Mouse (Mus musculus): ENCODE measurements around the gene Gsn. TPM values are rescaled to one million over a fixed set of nuclear protein-coding genes. Genes with fewer than 3 reads are reported as not detected.

Gsn gene
- polyA plus RNA-seq (2016; fragmentation: Nextera tagmentation; extraction: Ambion mirVana), result 9.5 and 19.7 TPM in 2 replicates

- peak; percentile 86 for DNase-seq (ENCODE audit: low spot score)
- Histone ChIP-seq H3K27ac (peak within 1 kb of the TSS; percentile 73), H3K4me1 (peaks cover 28% of the 10 kb centered on the region), H3K36me3 (no peaks in the 10 kb centered on the region), H3K9me3 (replicated peaks) (no peaks in the 10 kb centered on the region), H3K4me3 (peak within 1 kb of the TSS; percentile 62), H3K27me3 (ENCODE audit: low read depth, poor library complexity, severe bottlenecking) (peaks cover 60% of the 10 kb centered on the region)
- WGBS, result 6% methylated on average over 53 of the region's 54 CpGs
Observed at GRCm38 (mm10) chr2:35255885-35256833, at the start of gene Gsn. Gene Gsn (plus strand): TSS chr2:35256380.

GRCm38 (mm10) chr2:35206761-35207160 lies 49.4 kb upstream of the Gsn start:
- Histone ChIP-seq H3K36me3 (no peaks in the 10 kb centered on the region), H3K27me3 (ENCODE audit: low read depth, poor library complexity, severe bottlenecking) (0 out of 2 replicates have a peak, but pooled peaks cover 12% of the 10 kb centered on the region), H3K9me3 (replicated peaks) (no peaks in the 10 kb centered on the region), H3K4me1 (no peaks in the 10 kb centered on the region), H3K4me3 (no peak overlapping the region), H3K27ac (no peak overlapping the region)
- no peak for DNase-seq (ENCODE audit: low spot score)
- WGBS, result 88% methylated on average over 3 of the region's 3 CpGs

DNA sequence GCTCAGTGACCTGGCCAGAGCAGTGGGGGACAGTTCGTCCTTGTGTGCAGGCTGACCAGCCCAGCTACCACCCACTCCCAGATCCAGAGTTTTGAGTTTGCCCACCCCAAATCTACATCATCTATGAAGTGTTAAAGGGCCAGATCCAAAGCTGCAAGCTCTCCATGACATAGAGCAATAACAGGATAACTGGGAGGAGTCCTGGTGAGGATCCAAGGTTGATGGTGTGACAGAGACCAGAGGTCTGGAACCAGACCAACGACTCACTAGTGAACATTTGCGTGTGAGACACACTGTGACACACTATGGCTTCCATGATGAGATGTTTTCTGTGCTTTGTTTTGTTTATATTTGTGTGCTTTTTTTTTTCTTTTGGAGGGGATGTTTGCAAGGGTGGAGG lies 48.1 kb upstream of the Gsn start:
- no peaks in the 10 kb centered on the region for H3K9me3 ChIP-seq (replicated peaks)
- no peak overlapping the region for H3K27ac ChIP-seq
- no peaks in the 10 kb centered on the region for H3K36me3 ChIP-seq
- DNase-seq (ENCODE audit: low spot score), result no peak
- H3K4me1 ChIP-seq, result no peaks in the 10 kb centered on the region
- 83% methylated on average over 3 of the region's 3 CpGs for WGBS
- no peak overlapping the region for H3K4me3 ChIP-seq
- 0 out of 2 replicates have a peak, but pooled peaks cover 13% of the 10 kb centered on the region for H3K27me3 ChIP-seq (ENCODE audit: low read depth, poor library complexity, severe bottlenecking)

DNA sequence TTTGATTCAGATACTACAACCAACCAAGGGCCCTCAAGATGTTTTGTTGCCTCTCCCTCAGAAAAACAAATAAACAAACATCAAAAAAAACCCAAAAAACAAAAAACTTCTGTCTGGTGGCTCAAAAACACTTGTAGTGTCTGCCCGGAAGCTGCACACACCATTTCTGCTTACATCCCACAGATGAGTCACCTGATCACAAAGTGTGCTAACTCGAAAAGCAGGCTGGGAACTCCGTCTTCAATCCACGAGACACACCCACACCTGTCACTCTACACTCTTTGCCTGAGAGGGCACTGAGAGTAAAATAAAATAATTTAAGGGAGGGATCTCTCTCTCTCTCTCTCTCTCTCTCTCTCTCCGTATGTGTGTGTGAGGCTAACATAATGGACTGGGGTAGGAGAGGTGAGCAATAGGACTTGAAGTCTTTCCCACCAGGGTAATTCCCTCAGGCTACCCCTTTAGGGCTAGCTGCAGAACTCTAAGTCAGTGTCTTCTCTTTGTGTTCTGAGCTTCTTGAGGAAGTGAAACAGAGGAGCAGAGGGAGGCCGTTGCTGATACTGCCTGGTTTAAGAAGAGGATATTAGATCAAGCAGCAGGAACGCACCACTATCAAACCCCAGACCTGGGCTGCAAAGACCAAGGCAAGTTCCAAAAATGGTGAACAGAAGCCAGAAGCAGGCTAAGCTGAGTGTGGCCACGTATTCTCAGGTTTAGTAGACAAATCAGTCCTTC lies 47.1 kb upstream of the Gsn start:
- WGBS, result 76% methylated on average over 8 of the region's 8 CpGs
- H3K9me3 ChIP-seq (replicated peaks), result no peaks in the 10 kb centered on the region
- H3K4me1 ChIP-seq, result no peaks in the 10 kb centered on the region
- no peaks in the 10 kb centered on the region for H3K36me3 ChIP-seq
- no peak for DNase-seq (ENCODE audit: low spot score)
- no peak overlapping the region for H3K27ac ChIP-seq
- H3K27me3 ChIP-seq (ENCODE audit: low read depth, poor library complexity, severe bottlenecking), result peaks cover 23% of the 10 kb centered on the region; the same call in 1 of the 2 replicates
- no peak overlapping the region for H3K4me3 ChIP-seq

- Histone ChIP-seq H3K4me1 (peaks cover 10% of the 10 kb centered on the region), H3K36me3 (no peaks in the 10 kb centered on the region), H3K27me3 (ENCODE audit: low read depth, poor library complexity, severe bottlenecking) (peaks cover 27% of the 10 kb centered on the region; the same call in 1 of the 2 replicates), H3K4me3 (no peak overlapping the region), H3K9me3 (replicated peaks) (no peaks in the 10 kb centered on the region), H3K27ac (no peak overlapping the region)
- 80% methylated on average over 3 of the region's 3 CpGs for WGBS
- DNase-seq (ENCODE audit: low spot score), result peak; percentile 7
Observed at GRCm38 (mm10) chr2:35211681-35212080, 44.5 kb upstream of the Gsn start.

- no peak for DNase-seq (ENCODE audit: low spot score)
- Histone ChIP-seq H3K4me3 (no peak overlapping the region), H3K9me3 (replicated peaks) (no peaks in the 10 kb centered on the region), H3K27ac (no peak overlapping the region), H3K27me3 (ENCODE audit: low read depth, poor library complexity, severe bottlenecking) (peaks cover 31% of the 10 kb centered on the region; the same call in 1 of the 2 replicates), H3K36me3 (no peaks in the 10 kb centered on the region), H3K4me1 (peaks cover 15% of the 10 kb centered on the region)
- 79% methylated on average over 12 of the region's 12 CpGs for WGBS
Observed at GRCm38 (mm10) chr2:35213345-35213910, 42.8 kb upstream of the Gsn start.

- DNase-seq (ENCODE audit: low spot score), result peak; percentile 93
- WGBS, result 7% methylated on average over 12 of the region's 12 CpGs
- Histone ChIP-seq H3K27ac (peak overlapping the region; percentile 58), H3K4me3 (no peak overlapping the region), H3K36me3 (no peaks in the 10 kb centered on the region), H3K4me1 (peaks cover 15% of the 10 kb centered on the region), H3K9me3 (replicated peaks) (no peaks in the 10 kb centered on the region), H3K27me3 (ENCODE audit: low read depth, poor library complexity, severe bottlenecking) (peaks cover 43% of the 10 kb centered on the region)
Observed at GRCm38 (mm10) chr2:35214881-35215358, 41.3 kb upstream of the Gsn start.

GRCm38 (mm10) chr2:35215363-35215762 lies 40.8 kb upstream of the Gsn start:
- H3K4me1 ChIP-seq, result peaks cover 15% of the 10 kb centered on the region
- 89% methylated on average over 14 of the region's 14 CpGs for WGBS
- no peaks in the 10 kb centered on the region for H3K36me3 ChIP-seq
- H3K27ac ChIP-seq, result peak overlapping the region; percentile 58
- no peaks in the 10 kb centered on the region for H3K9me3 ChIP-seq (replicated peaks)
- H3K4me3 ChIP-seq, result no peak overlapping the region
- peak; percentile 30 for DNase-seq (ENCODE audit: low spot score)
- H3K27me3 ChIP-seq (ENCODE audit: low read depth, poor library complexity, severe bottlenecking), result peaks cover 47% of the 10 kb centered on the region

DNA sequence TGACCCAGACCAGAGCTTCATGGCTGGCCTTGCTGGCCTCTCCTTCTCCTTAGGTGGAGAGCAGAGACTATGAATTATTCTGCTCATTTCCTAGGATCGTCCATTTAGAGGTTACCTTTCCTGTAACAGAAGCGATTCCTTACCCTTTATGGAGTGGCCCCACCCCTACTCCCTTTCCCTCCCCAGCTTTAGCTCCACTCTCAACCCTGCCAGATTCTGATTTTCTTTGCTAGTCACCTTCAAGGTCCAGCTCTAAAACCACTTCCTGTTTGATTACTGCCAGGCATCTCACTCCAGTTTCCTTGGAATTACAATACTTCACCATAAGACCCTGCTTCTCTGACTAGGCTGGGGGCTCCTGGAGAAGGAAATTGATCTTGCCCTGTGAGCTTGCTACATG lies 39.5 kb upstream of the Gsn start:
- WGBS, result 85% methylated on average over 2 of the region's 2 CpGs
- H3K4me3 ChIP-seq, result no peak overlapping the region
- H3K9me3 ChIP-seq (replicated peaks), result no peaks in the 10 kb centered on the region
- H3K4me1 ChIP-seq, result peaks cover 15% of the 10 kb centered on the region
- peaks cover 55% of the 10 kb centered on the region for H3K27me3 ChIP-seq (ENCODE audit: low read depth, poor library complexity, severe bottlenecking)
- no peak overlapping the region for H3K27ac ChIP-seq
- peak; percentile 24 for DNase-seq (ENCODE audit: low spot score)
- H3K36me3 ChIP-seq, result no peaks in the 10 kb centered on the region

- Histone ChIP-seq H3K4me1 (peaks cover 26% of the 10 kb centered on the region), H3K27me3 (ENCODE audit: low read depth, poor library complexity, severe bottlenecking) (peaks cover 50% of the 10 kb centered on the region), H3K36me3 (no peaks in the 10 kb centered on the region), H3K9me3 (replicated peaks) (no peaks in the 10 kb centered on the region), H3K4me3 (no peak overlapping the region), H3K27ac (no peak overlapping the region)
- 93% methylated on average over 3 of the region's 3 CpGs for WGBS
- DNase-seq (ENCODE audit: low spot score), result no peak
Observed at GRCm38 (mm10) chr2:35218736-35219135, 37.4 kb upstream of the Gsn start.

DNA sequence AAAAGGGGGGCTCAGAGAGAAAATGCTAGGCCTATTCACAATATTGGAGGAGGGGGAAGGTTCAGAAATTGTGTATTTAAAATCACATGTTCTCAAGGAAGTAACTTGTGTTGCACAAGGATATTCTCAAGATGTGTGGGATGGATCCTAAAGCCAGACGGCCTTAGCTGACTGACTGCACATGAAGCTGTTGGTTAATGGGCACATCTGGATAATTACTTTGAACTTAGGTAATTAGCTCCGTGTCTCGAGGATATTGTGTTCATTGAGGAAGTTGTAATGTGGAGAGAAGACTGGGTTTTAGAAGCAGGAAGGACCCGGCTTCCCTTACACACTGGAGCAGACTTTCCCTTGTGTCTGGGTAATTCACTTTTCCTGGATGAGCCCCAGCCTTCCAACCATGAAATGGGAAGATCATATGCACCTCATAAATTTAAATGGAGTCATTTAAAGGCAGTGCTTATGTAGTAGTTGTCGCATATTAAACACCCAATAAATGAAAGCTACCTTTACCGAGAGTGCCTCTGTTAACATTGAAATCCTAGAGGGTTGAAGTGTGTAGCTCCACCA lies 33.3 kb upstream of the Gsn start:
- Histone ChIP-seq H3K4me1 (peaks cover 20% of the 10 kb centered on the region), H3K4me3 (no peak overlapping the region), H3K27ac (no peak overlapping the region), H3K36me3 (no peaks in the 10 kb centered on the region), H3K9me3 (replicated peaks) (no peaks in the 10 kb centered on the region), H3K27me3 (ENCODE audit: low read depth, poor library complexity, severe bottlenecking) (peaks cover 70% of the 10 kb centered on the region)
- 43% methylated on average over 6 of the region's 6 CpGs for WGBS
- no peak for DNase-seq (ENCODE audit: low spot score)

DNA sequence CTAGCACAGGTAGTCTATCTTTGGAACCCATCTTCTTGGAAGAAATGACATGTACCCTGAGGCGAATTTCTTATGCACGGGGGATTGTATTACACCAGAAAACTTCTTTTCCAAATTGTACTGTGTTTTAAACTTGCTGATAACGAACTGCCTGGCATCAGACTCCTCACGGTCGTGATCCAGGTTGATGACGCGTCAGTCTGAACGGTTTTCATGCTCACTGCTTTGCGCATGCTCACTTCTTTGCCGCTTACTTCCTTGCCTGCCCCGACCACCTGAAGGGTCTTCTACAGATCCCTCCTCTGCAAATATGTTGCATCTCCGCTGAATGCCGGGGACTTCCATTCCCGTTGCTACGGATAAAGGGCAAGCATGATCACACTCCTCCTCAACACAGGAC lies 31.9 kb upstream of the Gsn start:
- WGBS, result 91% methylated on average over 15 of the region's 15 CpGs
- no peak overlapping the region for H3K4me3 ChIP-seq
- H3K27ac ChIP-seq, result no peak overlapping the region
- no peaks in the 10 kb centered on the region for H3K36me3 ChIP-seq
- peaks cover 61% of the 10 kb centered on the region for H3K27me3 ChIP-seq (ENCODE audit: low read depth, poor library complexity, severe bottlenecking)
- H3K4me1 ChIP-seq, result peaks cover 28% of the 10 kb centered on the region
- no peak for DNase-seq (ENCODE audit: low spot score)
- H3K9me3 ChIP-seq (replicated peaks), result no peaks in the 10 kb centered on the region
